Mouse (Mus musculus): ENCODE data around the gene Leng8. TPM values are rescaled to one million over a fixed set of nuclear protein-coding genes. Genes with fewer than 3 reads are reported as not detected.

Leng8 gene
- polyA plus RNA-seq, 1 experiment from 2014 or later, result 9.1 TPM

DNA sequence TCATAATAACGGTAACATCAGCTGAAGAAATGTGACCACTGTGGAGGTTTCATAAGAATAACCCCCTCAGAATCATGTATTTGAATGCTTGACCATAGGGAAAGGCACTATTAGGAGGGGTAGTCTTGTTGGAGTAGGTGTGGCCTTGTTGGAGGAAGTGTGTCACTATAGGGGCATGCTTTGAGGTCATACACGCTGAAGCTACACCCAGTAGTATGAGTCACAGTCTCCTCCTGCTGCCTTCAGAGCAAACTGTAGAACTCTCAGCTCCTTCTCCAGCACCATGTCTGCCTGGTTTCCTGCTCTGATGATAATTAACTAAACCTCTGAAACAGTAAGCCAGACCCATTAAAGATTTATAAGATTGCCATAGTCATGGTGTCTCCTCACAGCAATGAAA, 38.0 kb upstream of the Leng8 start:
- no peaks in the 10 kb centered on the region for H3K27me3 ChIP-seq (ENCODE audit: insufficient read depth, low read length)
- 52% methylated on average over 2 of the region's 2 CpGs for WGBS (ENCODE audit: insufficient replicate concordance)
- no peak overlapping the region for H3K27ac ChIP-seq (ENCODE audit: low read depth)
- H3K36me3 ChIP-seq (replicated peaks; ENCODE audit: insufficient read depth, low read length), result no peaks in the 10 kb centered on the region
- no peak overlapping the region for H3K4me3 ChIP-seq (ENCODE audit: low read depth, low read length)
- H3K9ac ChIP-seq (replicated peaks), result no peak overlapping the region
- no peaks in the 10 kb centered on the region for H3K9me3 ChIP-seq (ENCODE audit: low read length)
- no peak for ATAC-seq
- no peak overlapping the region for H3K4me2 ChIP-seq (ENCODE audit: low read depth, low read length)
- TF ChIP-seq CTCF (IDR thresholded peaks at IDR 0.05; ENCODE audit: low read depth) (0 out of 2 replicates have a peak, but pooled peaks have one; percentile 3), EP300 (IDR thresholded peaks at IDR 0.05; ENCODE audit: low read depth) (no peak)
- no peaks in the 10 kb centered on the region for H3K4me1 ChIP-seq (ENCODE audit: insufficient read depth)
- no peak for DNase-seq

DNA sequence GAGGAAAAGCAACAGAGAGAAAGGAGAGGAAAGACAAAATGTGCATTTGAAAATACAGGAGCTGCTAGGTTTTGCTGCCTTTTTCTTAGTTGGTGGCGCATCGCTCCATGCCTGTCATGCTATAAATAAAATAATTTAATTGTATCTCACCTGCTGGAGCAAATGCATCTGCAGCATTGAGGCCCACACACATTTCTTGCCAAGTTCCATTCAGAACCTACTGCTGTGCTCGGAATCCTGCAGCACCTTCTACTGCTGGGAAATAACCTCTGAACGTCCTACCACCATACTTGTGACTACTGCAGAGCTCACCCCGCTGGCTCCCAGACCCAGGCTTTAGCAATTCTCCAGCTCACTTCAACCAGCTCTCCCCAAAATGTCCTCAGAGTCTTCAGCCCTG, 35.7 kb upstream of the Leng8 start:
- no peak overlapping the region for H3K4me2 ChIP-seq (ENCODE audit: low read depth, low read length)
- ATAC-seq, result no peak
- H3K27ac ChIP-seq (ENCODE audit: low read depth), result no peak overlapping the region
- no peak for TF ChIP-seq CTCF (IDR thresholded peaks at IDR 0.05; ENCODE audit: low read depth)
- TF ChIP-seq EP300 (IDR thresholded peaks at IDR 0.05; ENCODE audit: low read depth), result no peak
- no peak overlapping the region for H3K9ac ChIP-seq (replicated peaks)
- H3K4me3 ChIP-seq (ENCODE audit: low read depth, low read length), result no peak overlapping the region
- H3K9me3 ChIP-seq (ENCODE audit: low read length), result no peaks in the 10 kb centered on the region
- H3K27me3 ChIP-seq (ENCODE audit: insufficient read depth, low read length), result no peaks in the 10 kb centered on the region
- no peaks in the 10 kb centered on the region for H3K36me3 ChIP-seq (replicated peaks; ENCODE audit: insufficient read depth, low read length)
- WGBS (ENCODE audit: insufficient replicate concordance), result 81% methylated on average over 5 of the region's 5 CpGs
- no peak for DNase-seq
- no peaks in the 10 kb centered on the region for H3K4me1 ChIP-seq (ENCODE audit: insufficient read depth)

- H3K4me1 ChIP-seq (ENCODE audit: insufficient read depth), result no peaks in the 10 kb centered on the region
- H3K27ac ChIP-seq (ENCODE audit: low read depth), result no peak overlapping the region
- 13% methylated on average over 4 of the region's 4 CpGs for WGBS (ENCODE audit: insufficient replicate concordance)
- no peaks in the 10 kb centered on the region for H3K9me3 ChIP-seq (ENCODE audit: low read length)
- TF ChIP-seq CTCF (IDR thresholded peaks at IDR 0.05; ENCODE audit: low read depth), result peak; percentile 79
- TF ChIP-seq EP300 (IDR thresholded peaks at IDR 0.05; ENCODE audit: low read depth), result no peak
- no peak overlapping the region for H3K4me2 ChIP-seq (ENCODE audit: low read depth, low read length)
- no peaks in the 10 kb centered on the region for H3K27me3 ChIP-seq (ENCODE audit: insufficient read depth, low read length)
- H3K9ac ChIP-seq (replicated peaks), result no peak overlapping the region
- ATAC-seq (no peak), DNase-seq (no peak)
- H3K36me3 ChIP-seq (replicated peaks; ENCODE audit: insufficient read depth, low read length), result no peaks in the 10 kb centered on the region
- H3K4me3 ChIP-seq (ENCODE audit: low read depth, low read length), result no peak overlapping the region
These were observed 33.4 kb upstream of the Leng8 start for GRCm38 (mm10) chr7:4103411-4103810.

- 39% methylated on average over 3 of the region's 3 CpGs for WGBS (ENCODE audit: insufficient replicate concordance)
- Histone ChIP-seq H3K4me2 (ENCODE audit: low read depth, low read length) (no peak overlapping the region), H3K36me3 (replicated peaks; ENCODE audit: insufficient read depth, low read length) (no peaks in the 10 kb centered on the region), H3K9ac (replicated peaks) (no peak overlapping the region), H3K27ac (ENCODE audit: low read depth) (no peak overlapping the region), H3K9me3 (ENCODE audit: low read length) (no peaks in the 10 kb centered on the region), H3K27me3 (ENCODE audit: insufficient read depth, low read length) (no peaks in the 10 kb centered on the region), H3K4me3 (ENCODE audit: low read depth, low read length) (no peak overlapping the region), H3K4me1 (ENCODE audit: insufficient read depth) (no peaks in the 10 kb centered on the region)
- DNase-seq (no peak), ATAC-seq (no peak)
- TF ChIP-seq CTCF (IDR thresholded peaks at IDR 0.05; ENCODE audit: low read depth) (no peak), EP300 (IDR thresholded peaks at IDR 0.05; ENCODE audit: low read depth) (no peak)
These were observed 25.1 kb upstream of the Leng8 start for GRCm38 (mm10) chr7:4111766-4112165.

DNA sequence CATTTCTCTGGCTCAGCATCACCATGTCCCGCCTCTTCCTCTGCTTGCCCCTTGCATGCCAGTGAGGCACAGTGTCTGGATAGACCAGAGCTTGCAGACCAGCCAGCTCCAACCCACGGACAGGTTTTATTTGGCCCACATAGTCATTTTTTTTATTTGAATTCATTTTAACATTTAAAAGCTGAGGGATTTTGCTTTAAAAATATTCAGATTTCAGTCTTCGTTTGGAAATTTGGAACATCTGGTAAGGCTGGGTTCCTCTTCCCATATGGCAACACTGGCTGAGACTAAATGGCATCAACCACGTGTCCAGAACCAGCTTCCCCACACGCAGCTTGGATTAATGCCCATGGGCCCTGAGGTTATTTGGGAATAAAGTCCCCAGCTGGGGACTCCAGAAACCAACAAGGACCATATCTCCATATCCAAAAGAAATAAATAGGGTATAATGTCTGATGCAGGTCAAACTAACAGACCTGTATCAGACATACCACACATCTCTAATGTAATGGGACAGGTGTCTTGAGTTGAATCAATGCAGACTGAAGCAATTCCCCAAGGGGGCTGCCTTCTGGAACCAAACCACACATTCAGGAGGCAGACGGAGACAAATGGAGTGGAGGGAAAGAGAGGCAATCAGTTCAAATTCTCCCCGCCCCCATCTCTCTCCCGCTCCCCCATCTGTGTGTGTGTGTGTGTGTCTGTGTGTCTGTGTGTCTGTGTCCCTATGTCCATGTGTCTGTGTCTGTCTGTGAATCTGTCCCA, 19.6 kb upstream of the Leng8 start:
- WGBS (ENCODE audit: insufficient replicate concordance), result 53% methylated on average over 8 of the region's 8 CpGs
- Histone ChIP-seq H3K9ac (replicated peaks) (no peak overlapping the region), H3K4me2 (ENCODE audit: low read depth, low read length) (no peak overlapping the region), H3K9me3 (ENCODE audit: low read length) (no peaks in the 10 kb centered on the region), H3K27me3 (ENCODE audit: insufficient read depth, low read length) (peaks cover 26% of the 10 kb centered on the region), H3K4me1 (ENCODE audit: insufficient read depth) (peaks cover 4% of the 10 kb centered on the region; the same call in 1 of the 2 replicates), H3K4me3 (ENCODE audit: low read depth, low read length) (no peak overlapping the region), H3K27ac (ENCODE audit: low read depth) (no peak overlapping the region), H3K36me3 (replicated peaks; ENCODE audit: insufficient read depth, low read length) (no peaks in the 10 kb centered on the region)
- TF ChIP-seq EP300 (IDR thresholded peaks at IDR 0.05; ENCODE audit: low read depth), result no peak
- TF ChIP-seq CTCF (IDR thresholded peaks at IDR 0.05; ENCODE audit: low read depth), result no peak
- DNase-seq, result no peak
- ATAC-seq, result no peak

DNA sequence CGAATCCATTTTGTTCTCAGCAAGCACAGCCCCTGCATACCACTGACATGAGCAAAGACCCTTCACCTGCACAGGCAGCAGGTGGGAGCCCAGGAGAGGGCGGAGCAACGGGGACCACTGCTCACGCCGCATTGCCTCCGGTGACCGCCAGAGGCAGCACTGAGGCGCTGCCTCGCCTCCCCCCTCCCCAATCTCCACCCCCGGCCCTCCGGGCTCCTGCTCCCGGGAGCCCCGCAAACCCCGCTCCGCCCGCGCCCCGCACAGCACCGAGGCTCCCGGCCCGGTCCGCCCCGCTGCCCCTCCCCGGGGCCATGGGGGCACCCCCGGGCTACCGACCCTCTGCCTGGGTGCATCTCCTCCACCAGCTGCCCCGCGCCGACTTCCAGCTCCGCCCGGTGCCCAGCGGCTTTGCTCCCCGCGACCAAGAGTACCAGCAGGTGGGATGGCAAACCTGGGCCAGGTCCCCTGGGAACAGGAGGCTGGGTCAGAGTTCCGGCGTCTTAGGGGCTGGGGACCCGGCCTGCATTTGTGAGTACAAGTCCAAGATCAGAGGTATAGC, 17.4 kb upstream of the Leng8 start, which contains the start of gene Ttyh1:
TSS of gene Ttyh1 (plus strand) at position 65 of the 559 bp plus-strand sequence.
- peaks cover 26% of the 10 kb centered on the region for H3K27me3 ChIP-seq (ENCODE audit: insufficient read depth, low read length)
- no peaks in the 10 kb centered on the region for H3K36me3 ChIP-seq (replicated peaks; ENCODE audit: insufficient read depth, low read length)
- peaks cover 4% of the 10 kb centered on the region; the same call in 1 of the 2 replicates for H3K4me1 ChIP-seq (ENCODE audit: insufficient read depth)
- no peak within 1 kb of the TSS for H3K9ac ChIP-seq (replicated peaks)
- ATAC-seq, result no peak; the same call in 1 of the 2 replicates
- WGBS (ENCODE audit: insufficient replicate concordance), result 5% methylated on average over 25 of the region's 37 CpGs
- H3K4me2 ChIP-seq (ENCODE audit: low read depth, low read length), result peak within 1 kb of the TSS; percentile 58
- DNase-seq, result no peak
- H3K27ac ChIP-seq (ENCODE audit: low read depth), result no peak within 1 kb of the TSS
- peak; percentile 61 for TF ChIP-seq CTCF (IDR thresholded peaks at IDR 0.05; ENCODE audit: low read depth)
- no peak for TF ChIP-seq EP300 (IDR thresholded peaks at IDR 0.05; ENCODE audit: low read depth)
- H3K9me3 ChIP-seq (ENCODE audit: low read length), result no peaks in the 10 kb centered on the region
- peak within 1 kb of the TSS; percentile 25; the same call in 1 of the 2 replicates for H3K4me3 ChIP-seq (ENCODE audit: low read depth, low read length)

All from liver, postnatal 0 days (tissue).